Mouse (Mus musculus) liver, embryonic 13.5 days (tissue): ENCODE data around the gene Erg28. TPM values are rescaled to one million over a fixed set of nuclear protein-coding genes. Genes with fewer than 3 reads are reported as not detected.
A peak's percentile ranks its signal among the peaks of the same experiment; 100 is the strongest.

ENCODE experiments used
- ATAC-seq: fragments of 200-750 bp; cut with Nextera tagmentation; 2 replicates; pipeline ENCODE4 v1.8.0; 2017; ENCODE audit warnings: low read depth, mild to moderate bottlenecking, moderate number of reproducible peaks, moderate library complexity
- DNase-seq: peaks from one replicate; pipeline ENCODE4 v3.0.0; 2022
- H3K27ac ChIP-seq: fragments of 300-500 bp; sonication (generic); 2 replicates; pipeline ENCODE4 v1.5.1; 2015; ENCODE audit warnings: moderate library complexity, mild to moderate bottlenecking, inconsistent platforms
- H3K27me3 ChIP-seq: fragments of 300-500 bp; sonication (generic); 2 replicates; pipeline ENCODE4 v1.6.1; 2015; ENCODE audit warnings: mild to moderate bottlenecking, inconsistent platforms
- H3K36me3 ChIP-seq: fragments of 300-500 bp; sonication (generic); 2 replicates; pipeline ENCODE4 v1.6.1; 2015; ENCODE audit warnings: mild to moderate bottlenecking, inconsistent platforms
- H3K4me1 ChIP-seq: fragments of 300-500 bp; sonication (generic); replicated peaks from 2 replicates; pipeline ENCODE4 v1.6.1; 2015; ENCODE audit warnings: inconsistent platforms
- H3K4me2 ChIP-seq: fragments of 300-500 bp; sonication (generic); 2 replicates; pipeline ENCODE4 v1.6.1; 2015; ENCODE audit warnings: inconsistent platforms, mild to moderate bottlenecking, moderate library complexity
- H3K4me3 ChIP-seq: fragments of 300-500 bp; sonication (generic); replicated peaks from 2 replicates; pipeline ENCODE4 v1.5.1; 2015; ENCODE audit warnings: mild to moderate bottlenecking, inconsistent platforms
- H3K9ac ChIP-seq: fragments of 300-500 bp; sonication (generic); 2 replicates; pipeline ENCODE4 v1.6.1; 2015; ENCODE audit warnings: mild to moderate bottlenecking, inconsistent platforms
- H3K9me3 ChIP-seq: fragments of 300-500 bp; sonication (generic); replicated peaks from 2 replicates; pipeline ENCODE4 v1.6.1; 2016; ENCODE audit warnings: inconsistent platforms
- WGBS: fragments of 180-500 bp; shearing (Covaris S2); methylation state at CpG from one replicate; pipeline ENCODE4 v1.1.7; 2015; ENCODE audit not compliant: insufficient replicate concordance; 5-methylcytosine and 5-hydroxymethylcytosine counted together
- polyA plus RNA-seq: library from polyadenylated mRNA; unstranded; fragments of >200 nt; fragmentation: Nextera tagmentation; extraction: Ambion mirVana; gene quantifications from 2 replicates; pipeline ENCODE4 v1.2.1, GENCODE M21; 2015

Gene Erg28
- polyA plus RNA-seq, 1 experiment from 2014 or later: 93.5 TPM

GRCm38 (mm10) chr12:85850661-85851060 lies 26.3 kb upstream of the Erg28 start:
- H3K9ac ChIP-seq: no peak overlapping the region
- H3K4me2 ChIP-seq: no peak overlapping the region
- H3K4me3 ChIP-seq: no peak overlapping the region
- peaks cover 40% of the 10 kb centered on the region for H3K36me3 ChIP-seq
- ATAC-seq: no peak
- DNase-seq: no peak
- H3K27me3 ChIP-seq: no peaks in the 10 kb centered on the region
- 79% methylated on average over 8 of the region's 8 CpGs for WGBS
- no peaks in the 10 kb centered on the region for H3K4me1 ChIP-seq
- no peak overlapping the region for H3K27ac ChIP-seq
- H3K9me3 ChIP-seq: no peaks in the 10 kb centered on the region

DNA sequence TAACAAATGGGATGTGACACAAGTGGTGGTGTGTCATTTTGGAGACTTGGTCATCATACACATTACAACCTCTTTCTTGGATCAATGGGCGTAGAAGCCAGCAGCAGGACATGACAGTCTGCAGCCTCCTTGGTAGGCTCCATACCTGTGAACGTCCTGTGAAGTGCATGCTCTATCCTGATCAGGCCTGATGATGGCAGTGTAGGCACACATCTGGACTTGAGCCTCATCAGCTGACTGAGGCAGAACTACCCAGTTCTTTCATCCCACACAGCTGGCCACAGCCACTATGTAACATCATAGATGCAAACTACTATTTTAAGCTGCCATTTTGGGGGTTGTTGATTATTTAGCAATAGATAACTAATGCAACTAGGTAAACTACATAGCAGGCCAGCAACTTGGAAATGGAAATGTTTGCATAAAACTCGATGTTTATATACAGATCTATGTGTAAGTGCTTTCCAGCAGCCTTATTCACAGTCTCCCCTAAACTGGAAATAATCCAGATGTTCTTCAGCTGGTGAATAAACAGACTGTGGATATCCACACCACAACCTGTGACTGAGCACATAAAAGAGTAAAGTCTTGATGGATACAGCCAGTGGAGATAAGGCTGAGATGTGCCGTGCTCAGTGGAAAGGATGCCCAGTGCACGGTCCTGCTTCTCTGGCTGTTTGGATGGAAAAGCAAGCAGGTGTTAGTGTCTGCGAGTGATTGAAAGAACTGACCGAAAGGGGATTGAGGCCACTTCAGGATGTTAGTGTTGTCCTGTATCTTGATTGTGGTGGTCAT lies 24.0 kb upstream of the Erg28 start:
- Histone ChIP-seq H3K4me3 (no peak overlapping the region), H3K9me3 (no peaks in the 10 kb centered on the region), H3K4me1 (no peaks in the 10 kb centered on the region), H3K36me3 (peaks cover 56% of the 10 kb centered on the region), H3K27ac (no peak overlapping the region), H3K27me3 (no peaks in the 10 kb centered on the region), H3K4me2 (no peak overlapping the region), H3K9ac (no peak overlapping the region)
- 77% methylated on average over 7 of the region's 7 CpGs for WGBS
- ATAC-seq (no peak), DNase-seq (no peak)

- no peak overlapping the region for H3K4me3 ChIP-seq
- H3K4me2 ChIP-seq: no peak overlapping the region
- H3K4me1 ChIP-seq: peaks cover 5% of the 10 kb centered on the region
- no peak overlapping the region for H3K27ac ChIP-seq
- no peaks in the 10 kb centered on the region for H3K9me3 ChIP-seq
- no peak overlapping the region for H3K9ac ChIP-seq
- H3K36me3 ChIP-seq: peaks cover 15% of the 10 kb centered on the region
- no peaks in the 10 kb centered on the region for H3K27me3 ChIP-seq
- DNase-seq: no peak
- 71% methylated on average over 12 of the region's 12 CpGs for WGBS
- no peak for ATAC-seq
These were observed 15.1 kb upstream of the Erg28 start for GRCm38 (mm10) chr12:85839371-85840000.

DNA sequence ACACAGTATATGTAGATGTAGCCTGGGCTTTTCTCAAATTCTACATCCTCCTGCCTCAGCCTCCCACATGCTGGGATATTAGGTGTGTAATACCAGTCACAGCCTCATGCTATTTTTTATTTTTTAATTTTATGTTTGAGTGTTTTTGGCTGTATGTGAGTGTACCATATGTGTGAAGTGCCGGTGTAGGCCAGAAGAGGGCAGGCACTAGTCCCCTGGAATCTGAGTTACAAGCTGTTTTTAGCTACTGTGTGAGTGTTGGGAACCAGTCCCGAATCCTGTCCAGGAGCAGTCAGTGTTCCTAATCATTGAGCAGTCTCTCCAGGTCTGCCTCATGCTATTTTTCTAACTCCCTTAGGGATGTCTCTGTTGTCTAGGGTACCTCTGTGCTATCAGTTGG lies 13.4 kb upstream of the Erg28 start:
- Histone ChIP-seq H3K4me2 (no peak overlapping the region), H3K9ac (no peak overlapping the region), H3K4me3 (no peak overlapping the region), H3K4me1 (peaks cover 5% of the 10 kb centered on the region), H3K36me3 (peaks cover 13% of the 10 kb centered on the region), H3K27me3 (no peaks in the 10 kb centered on the region), H3K27ac (no peak overlapping the region), H3K9me3 (no peaks in the 10 kb centered on the region)
- 78% methylated on average over 2 of the region's 2 CpGs for WGBS
- DNase-seq (no peak), ATAC-seq (no peak)

GRCm38 (mm10) chr12:85834543-85834942 lies 10.2 kb upstream of the Erg28 start:
- no peak overlapping the region for H3K9ac ChIP-seq
- no peaks in the 10 kb centered on the region for H3K4me1 ChIP-seq
- H3K36me3 ChIP-seq: peaks cover 27% of the 10 kb centered on the region
- H3K4me3 ChIP-seq: no peak overlapping the region
- no peaks in the 10 kb centered on the region for H3K27me3 ChIP-seq
- 80% methylated on average over 2 of the region's 2 CpGs for WGBS
- ATAC-seq: no peak
- H3K27ac ChIP-seq: no peak overlapping the region
- no peak overlapping the region for H3K4me2 ChIP-seq
- DNase-seq: no peak
- H3K9me3 ChIP-seq: no peaks in the 10 kb centered on the region

DNA sequence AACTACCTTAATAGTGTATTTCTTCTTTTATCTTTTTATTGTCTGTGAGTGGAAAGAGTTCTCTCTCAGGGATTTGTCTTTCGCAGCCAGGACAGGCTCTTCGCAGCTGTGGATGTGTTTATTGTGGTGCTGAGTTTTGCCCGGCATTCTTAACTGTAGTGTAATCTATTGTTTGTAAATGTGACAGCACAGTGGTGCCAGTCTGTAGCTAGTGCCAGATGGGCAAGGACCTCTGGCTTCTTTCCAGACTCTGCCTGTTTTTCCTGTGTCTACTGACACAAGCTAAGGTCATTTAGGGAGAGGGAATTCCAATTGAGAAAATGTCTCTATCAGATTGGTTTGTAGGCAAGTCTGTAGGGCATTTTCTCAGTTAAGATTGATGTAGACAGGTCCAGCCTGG lies 6.3 kb upstream of the Erg28 start:
- no peaks in the 10 kb centered on the region for H3K27me3 ChIP-seq
- ATAC-seq: no peak
- DNase-seq: no peak
- no peaks in the 10 kb centered on the region for H3K9me3 ChIP-seq
- peaks cover 47% of the 10 kb centered on the region for H3K36me3 ChIP-seq
- no peak overlapping the region for H3K4me2 ChIP-seq
- no peak overlapping the region for H3K9ac ChIP-seq
- peaks cover 13% of the 10 kb centered on the region for H3K4me1 ChIP-seq
- no peak overlapping the region for H3K4me3 ChIP-seq
- WGBS: 93% methylated on average over 3 of the region's 3 CpGs
- no peak overlapping the region for H3K27ac ChIP-seq

DNA sequence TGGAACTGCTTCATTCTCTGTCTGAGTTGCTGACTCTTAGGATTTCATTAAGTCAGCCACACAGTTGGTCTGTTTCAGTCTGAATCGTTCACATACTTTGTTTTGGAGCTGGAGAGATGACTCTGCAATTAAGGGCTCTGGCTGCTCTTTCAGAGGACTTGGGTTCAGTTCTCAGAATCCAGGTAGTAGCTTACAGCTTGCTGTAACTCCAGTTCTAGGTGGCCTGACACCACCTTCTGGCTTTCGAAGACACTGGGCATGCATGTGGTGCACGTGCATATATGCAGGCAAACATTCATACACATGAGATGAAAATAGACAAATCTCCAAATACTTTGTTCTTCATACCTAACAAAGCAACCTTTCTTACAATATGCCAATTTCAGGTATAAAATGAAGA lies 5.5 kb upstream of the Erg28 start:
- Histone ChIP-seq H3K4me2 (no peak overlapping the region), H3K27ac (no peak overlapping the region), H3K27me3 (no peaks in the 10 kb centered on the region), H3K4me1 (peaks cover 14% of the 10 kb centered on the region), H3K9me3 (no peaks in the 10 kb centered on the region), H3K4me3 (no peak overlapping the region), H3K36me3 (peaks cover 47% of the 10 kb centered on the region), H3K9ac (no peak overlapping the region)
- ATAC-seq (no peak), DNase-seq (no peak)
- 77% methylated on average over 3 of the region's 3 CpGs for WGBS

DNA sequence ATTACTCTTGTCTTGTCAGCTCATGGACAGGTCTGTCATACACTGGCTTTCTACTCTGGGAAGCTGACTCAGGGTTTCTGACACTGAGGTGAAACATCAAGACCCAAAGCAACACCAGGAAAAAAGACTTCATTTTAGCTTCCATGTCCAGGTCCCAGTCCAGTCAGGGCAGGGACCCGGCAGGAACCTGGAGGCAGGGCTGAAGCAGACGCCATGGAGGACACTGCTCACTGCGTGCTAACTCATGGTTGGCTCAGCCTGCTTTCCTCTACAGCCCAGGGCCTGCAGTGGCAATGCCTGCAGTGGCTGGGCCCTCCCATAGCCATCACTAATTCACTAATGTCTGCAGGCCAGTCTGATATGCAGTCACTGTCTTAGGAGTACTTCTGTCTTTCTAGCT lies 4.5 kb upstream of the Erg28 start:
- H3K4me3 ChIP-seq: no peak overlapping the region
- no peak overlapping the region for H3K27ac ChIP-seq
- peaks cover 16% of the 10 kb centered on the region for H3K4me1 ChIP-seq
- H3K36me3 ChIP-seq: peaks cover 43% of the 10 kb centered on the region
- no peak for ATAC-seq
- no peaks in the 10 kb centered on the region for H3K27me3 ChIP-seq
- 78% methylated on average over 3 of the region's 3 CpGs for WGBS
- no peak overlapping the region for H3K4me2 ChIP-seq
- no peaks in the 10 kb centered on the region for H3K9me3 ChIP-seq
- no peak overlapping the region for H3K9ac ChIP-seq
- no peak for DNase-seq

GRCm38 (mm10) chr12:85825822-85826221 lies 1.5 kb upstream of the Erg28 start:
- WGBS: 50% methylated on average over 2 of the region's 2 CpGs
- DNase-seq (no peak), ATAC-seq (no peak)
- H3K4me3 ChIP-seq: peak overlapping the region; percentile 80
- H3K36me3 ChIP-seq: peaks cover 34% of the 10 kb centered on the region
- no peaks in the 10 kb centered on the region for H3K9me3 ChIP-seq
- H3K9ac ChIP-seq: peak overlapping the region; percentile 85
- no peak overlapping the region for H3K27ac ChIP-seq
- H3K27me3 ChIP-seq: no peaks in the 10 kb centered on the region
- H3K4me1 ChIP-seq: peaks cover 35% of the 10 kb centered on the region
- H3K4me2 ChIP-seq: peak overlapping the region; percentile 83

DNA sequence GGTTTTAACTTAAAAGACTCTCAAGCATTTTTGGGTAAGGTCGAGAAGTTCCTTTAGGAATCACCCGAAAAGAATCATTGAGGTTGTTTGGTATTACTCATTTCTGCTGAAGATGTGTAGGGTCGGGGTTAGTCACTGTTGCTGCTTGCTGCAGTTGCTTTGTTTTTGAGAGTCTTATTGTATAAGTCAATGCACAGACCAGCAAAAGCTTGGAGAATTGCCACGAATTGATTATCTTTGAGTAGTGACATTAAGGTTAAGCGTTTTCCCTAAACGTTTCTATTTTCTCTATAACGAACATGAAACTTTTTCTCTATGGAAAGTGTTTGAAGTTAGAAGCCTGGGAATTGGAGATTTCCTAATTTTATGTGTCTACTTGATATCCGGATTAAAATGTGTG lies 1.0 kb upstream of the Erg28 start:
- WGBS: 8% methylated on average over 8 of the region's 8 CpGs
- peak overlapping the region; percentile 85 for H3K9ac ChIP-seq
- peak overlapping the region; percentile 83 for H3K4me2 ChIP-seq
- DNase-seq: no peak
- ATAC-seq: no peak
- peaks cover 36% of the 10 kb centered on the region for H3K36me3 ChIP-seq
- H3K27me3 ChIP-seq: no peaks in the 10 kb centered on the region
- peak overlapping the region; percentile 96 for H3K27ac ChIP-seq
- peak overlapping the region; percentile 80 for H3K4me3 ChIP-seq
- peaks cover 35% of the 10 kb centered on the region for H3K4me1 ChIP-seq
- H3K9me3 ChIP-seq: no peaks in the 10 kb centered on the region

GRCm38 (mm10) chr12:85822051-85822450 lies 2.3 kb downstream of the Erg28 start:
- Histone ChIP-seq H3K4me2 (no peak overlapping the region), H3K9ac (0 out of 2 replicates have a peak overlapping the region, but pooled peaks have one; percentile 29), H3K4me3 (no peak overlapping the region), H3K27ac (no peak overlapping the region), H3K9me3 (no peaks in the 10 kb centered on the region), H3K36me3 (peaks cover 52% of the 10 kb centered on the region), H3K27me3 (no peaks in the 10 kb centered on the region), H3K4me1 (peaks cover 39% of the 10 kb centered on the region)
- WGBS: 78% methylated on average over 9 of the region's 9 CpGs
- DNase-seq: no peak
- no peak for ATAC-seq

- Histone ChIP-seq H3K4me2 (no peak overlapping the region), H3K9me3 (no peaks in the 10 kb centered on the region), H3K27me3 (no peaks in the 10 kb centered on the region), H3K27ac (no peak overlapping the region), H3K36me3 (peaks cover 70% of the 10 kb centered on the region), H3K4me3 (no peak overlapping the region), H3K9ac (no peak overlapping the region), H3K4me1 (peaks cover 18% of the 10 kb centered on the region)
- ATAC-seq (peak; percentile 64), DNase-seq (no peak)
- 71% methylated on average over 2 of the region's 2 CpGs for WGBS
These were observed 10.8 kb downstream of the Erg28 start for GRCm38 (mm10) chr12:85813599-85813998.
